Mouse (Mus musculus): ENCODE data around the gene Pold2. TPM values are rescaled to one million over a fixed set of nuclear protein-coding genes. Genes with fewer than 3 reads are reported as not detected.

Pold2 gene
- total and polyA plus RNA-seq, 3 experiments: 261 to 366 TPM; not detected in 1

GRCm38 (mm10) chr11:5855481-5855880 is 22.6 kb downstream of the Pold2 start:
- no peaks in the 10 kb centered on the region for H3K79me2 ChIP-seq (ENCODE audit: control insufficient read depth, insufficient read depth, low read length, poor library complexity)
- no peak for DNase-seq (ENCODE audit: low read depth, low spot score)
- H3K9ac ChIP-seq (ENCODE audit: control insufficient read depth, low read depth, low read length, poor library complexity, severe bottlenecking): no peak overlapping the region
- peaks cover 0 to 2% of the 10 kb centered on the region in 2 experiments; a peak in 2 of 4 replicates for H3K27me3 ChIP-seq (ENCODE audit: control insufficient read depth in 1 of 2, insufficient read depth in 2 of 2, low read length in 2 of 2)
- H3K27ac ChIP-seq (ENCODE audit: control insufficient read depth, low read depth, low read length): no peak overlapping the region
- no peaks in the 10 kb centered on the region for H3K9me3 ChIP-seq (replicated peaks; ENCODE audit: insufficient read depth, low read length)
- H3K4me1 ChIP-seq (ENCODE audit: control insufficient read depth in 1 of 2, insufficient read depth in 2 of 2, low read length in 2 of 2): peaks cover 2 to 14% of the 10 kb centered on the region in 2 experiments; a peak in 3 of 4 replicates
- peaks cover 0 to 4% of the 10 kb centered on the region in 2 experiments; a peak in 2 of 4 replicates for H3K36me3 ChIP-seq (ENCODE audit: control insufficient read depth in 1 of 2, insufficient read depth in 2 of 2, low read length in 2 of 2)
- H3K4me3 ChIP-seq (ENCODE audit: control insufficient read depth in 1 of 2, insufficient read depth in 1 of 2, low read depth in 2 of 2, low read length in 2 of 2): no peak overlapping the region
- TF ChIP-seq CHD2 (IDR thresholded peaks at IDR 0.05; ENCODE audit: low read length): no peak
- TF ChIP-seq MAX (IDR thresholded peaks at IDR 0.05; ENCODE audit: low read length): no peak
- TF ChIP-seq POLR2A (IDR thresholded peaks at IDR 0.05; ENCODE audit: control insufficient read depth in 1 of 2, insufficient read depth in 1 of 2, low read depth in 1 of 2, low read length in 2 of 2, poor library complexity in 1 of 2): no peak
- no peak for TF ChIP-seq TCF12 (IDR thresholded peaks at IDR 0.05; ENCODE audit: low read depth, low read length)
- TF ChIP-seq JUND (IDR thresholded peaks at IDR 0.05; ENCODE audit: low read depth, low read length): no peak
- TF ChIP-seq ZC3H11A (IDR thresholded peaks at IDR 0.05; ENCODE audit: low read depth, low read length): no peak
- no peak for TF ChIP-seq GABPA (IDR thresholded peaks at IDR 0.05; ENCODE audit: low read depth, low read length)
- no peak for TF ChIP-seq E2F4 (IDR thresholded peaks at IDR 0.05; ENCODE audit: borderline replicate concordance, low read depth, low read length)
- no peak for TF ChIP-seq NELFE (IDR thresholded peaks at IDR 0.05; ENCODE audit: low read depth, low read length)
- no peak for TF ChIP-seq MAZ (IDR thresholded peaks at IDR 0.05; ENCODE audit: low read depth, low read length)
- no peak for TF ChIP-seq ETS1 (IDR thresholded peaks at IDR 0.05; ENCODE audit: low read depth, low read length)
- no peak for TF ChIP-seq CTCF (IDR thresholded peaks at IDR 0.05 in 2 of 3, conservative IDR thresholded peaks at IDR 0.05 in 1 of 3; ENCODE audit: control insufficient read depth in 1 of 3, insufficient read depth in 1 of 3, low read depth in 2 of 3, low read length in 3 of 3, poor library complexity in 1 of 3, severe bottlenecking in 1 of 3)
- TF ChIP-seq USF2 (IDR thresholded peaks at IDR 0.05; ENCODE audit: borderline replicate concordance in 1 of 2, insufficient read depth in 1 of 2, low read depth in 1 of 2, low read length in 2 of 2): no peak
- TF ChIP-seq SMC3 (IDR thresholded peaks at IDR 0.05; ENCODE audit: low read depth, low read length): no peak
- TF ChIP-seq POLR2AphosphoS2 (IDR thresholded peaks at IDR 0.05; ENCODE audit: low read length): no peak
- no peak for TF ChIP-seq ZMIZ1 (IDR thresholded peaks at IDR 0.05; ENCODE audit: low read depth, low read length)
- TF ChIP-seq HCFC1 (IDR thresholded peaks at IDR 0.05; ENCODE audit: low read depth, low read length): no peak
- TF ChIP-seq EP300 (IDR thresholded peaks at IDR 0.05; ENCODE audit: low read depth in 1 of 2, low read length in 2 of 2): no peak
- no peak for TF ChIP-seq MYB (IDR thresholded peaks at IDR 0.05; ENCODE audit: low read depth, low read length)

- no peak for DNase-seq (ENCODE audit: low read depth, low spot score)
- H3K4me1 ChIP-seq (ENCODE audit: control insufficient read depth in 1 of 2, insufficient read depth in 2 of 2, low read length in 2 of 2): peaks cover 2 to 18% of the 10 kb centered on the region in 2 experiments
These were observed 25.8 kb downstream of the Pold2 start for GRCm38 (mm10) chr11:5852314-5852713.

More at GRCm38 (mm10) chr11:5852314-5852713, 25.8 kb downstream of the Pold2 start:
- H3K9ac ChIP-seq (ENCODE audit: control insufficient read depth, low read depth, low read length, poor library complexity, severe bottlenecking): no peak overlapping the region
- TF ChIP-seq ZKSCAN1 (IDR thresholded peaks at IDR 0.05; ENCODE audit: low read depth, low read length): no peak
- TF ChIP-seq MAX (IDR thresholded peaks at IDR 0.05; ENCODE audit: low read length): no peak
- TF ChIP-seq UBTF (IDR thresholded peaks at IDR 0.05; ENCODE audit: borderline replicate concordance, insufficient read depth, low read depth, low read length): no peak
- TF ChIP-seq ZC3H11A (IDR thresholded peaks at IDR 0.05; ENCODE audit: low read depth, low read length): no peak
- TF ChIP-seq ETS1 (IDR thresholded peaks at IDR 0.05; ENCODE audit: low read depth, low read length): no peak
- no peak for TF ChIP-seq ELF1 (IDR thresholded peaks at IDR 0.05; ENCODE audit: low read depth, low read length)
- no peak for TF ChIP-seq CTCF (IDR thresholded peaks at IDR 0.05 in 2 of 3, conservative IDR thresholded peaks at IDR 0.05 in 1 of 3; ENCODE audit: control insufficient read depth in 1 of 3, insufficient read depth in 1 of 3, low read depth in 2 of 3, low read length in 3 of 3, poor library complexity in 1 of 3, severe bottlenecking in 1 of 3)
- no peak for TF ChIP-seq NRF1 (IDR thresholded peaks at IDR 0.05; ENCODE audit: insufficient read depth, low read depth, low read length, poor library complexity, severe bottlenecking)
- TF ChIP-seq SIN3A (IDR thresholded peaks at IDR 0.05; ENCODE audit: low read length): no peak
- TF ChIP-seq POLR2AphosphoS5 (IDR thresholded peaks at IDR 0.05; ENCODE audit: borderline replicate concordance, low read depth, low read length): no peak
- TF ChIP-seq NELFE (IDR thresholded peaks at IDR 0.05; ENCODE audit: low read depth, low read length): no peak
- no peak for TF ChIP-seq MAZ (IDR thresholded peaks at IDR 0.05; ENCODE audit: low read depth, low read length)
- no peak for TF ChIP-seq TCF12 (IDR thresholded peaks at IDR 0.05; ENCODE audit: low read depth, low read length)
- TF ChIP-seq ZNF384 (IDR thresholded peaks at IDR 0.05; ENCODE audit: low read depth, low read length): no peak
- H3K27ac ChIP-seq (ENCODE audit: control insufficient read depth, low read depth, low read length): no peak overlapping the region
- peaks cover 0 to 4% of the 10 kb centered on the region in 2 experiments; a peak in 2 of 4 replicates for H3K36me3 ChIP-seq (ENCODE audit: control insufficient read depth in 1 of 2, insufficient read depth in 2 of 2, low read length in 2 of 2)
- H3K4me3 ChIP-seq (ENCODE audit: control insufficient read depth in 1 of 2, insufficient read depth in 1 of 2, low read depth in 2 of 2, low read length in 2 of 2): no peak overlapping the region
- no peaks in the 10 kb centered on the region for H3K79me2 ChIP-seq (ENCODE audit: control insufficient read depth, insufficient read depth, low read length, poor library complexity)
- H3K27me3 ChIP-seq (ENCODE audit: control insufficient read depth in 1 of 2, insufficient read depth in 2 of 2, low read length in 2 of 2): peaks cover 0 to under 1% of the 10 kb centered on the region in 2 experiments; a peak in 2 of 4 replicates
- H3K9me3 ChIP-seq (replicated peaks; ENCODE audit: insufficient read depth, low read length): no peaks in the 10 kb centered on the region

All from MEL (cell line).